Mouse (Mus musculus): ENCODE data around the gene Secisbp2. TPM values are rescaled to one million over a fixed set of nuclear protein-coding genes. Genes with fewer than 3 reads are reported as not detected.
"Not testable (repeated sequence)": the region's sequence is repeated elsewhere in the genome, so short reads cannot be mapped to it uniquely, and the experiment has no call there.

The Secisbp2 gene
- polyA plus RNA-seq, 1 experiment from 2014 or later: 34.4 TPM

DNA sequence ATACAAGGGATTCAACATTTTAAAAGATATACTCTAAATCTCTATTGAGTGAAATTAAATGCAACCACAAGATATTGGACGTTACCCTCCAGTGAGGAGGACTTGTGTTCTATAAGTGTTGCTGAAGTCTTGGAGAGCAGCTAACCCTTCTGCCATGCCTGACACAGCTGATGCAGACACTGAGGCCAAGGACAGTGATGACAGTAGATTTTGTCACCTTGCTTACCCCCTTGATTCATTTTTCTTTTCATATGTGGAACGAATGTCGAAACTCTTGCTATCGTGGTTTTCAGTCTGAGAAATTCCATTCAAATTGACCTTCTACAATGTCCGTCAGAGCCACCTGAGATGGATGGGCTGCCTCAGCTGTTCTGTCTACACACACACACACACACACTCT is 28.9 kb upstream of the Secisbp2 start:
- H3K4me2 ChIP-seq (replicated peaks): no peak overlapping the region
- H3K4me3 ChIP-seq: no peak overlapping the region
- no peaks in the 10 kb centered on the region for H3K9me3 ChIP-seq (replicated peaks)
- peaks cover 7% of the 10 kb centered on the region; the same call in 1 of the 2 replicates for H3K4me1 ChIP-seq
- no peaks in the 10 kb centered on the region for H3K27me3 ChIP-seq
- no peak for ATAC-seq (ENCODE audit: low FRiP score)
- no peak overlapping the region for H3K27ac ChIP-seq
- no peaks in the 10 kb centered on the region for H3K36me3 ChIP-seq
- H3K9ac ChIP-seq: no peak overlapping the region
- 92% methylated on average over 5 of the region's 5 CpGs for WGBS

DNA sequence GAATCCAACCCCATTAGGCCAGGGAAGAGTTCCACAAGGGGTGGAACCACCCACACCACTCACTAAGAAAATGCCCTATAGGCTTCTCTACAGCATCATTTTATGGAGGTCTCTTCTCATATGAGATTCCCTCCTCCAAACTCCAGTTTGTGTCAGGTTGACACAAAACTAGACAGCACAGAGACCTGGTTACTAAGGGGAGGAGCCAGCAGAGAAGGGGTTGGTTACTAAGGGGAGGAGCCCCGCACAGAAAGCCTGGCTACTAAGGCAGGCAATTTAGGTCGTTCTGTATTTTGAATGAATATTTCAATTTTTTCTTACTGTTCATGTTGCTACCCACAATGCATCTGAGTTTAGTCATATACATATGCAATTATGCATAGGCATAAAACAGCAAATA is 27.8 kb upstream of the Secisbp2 start:
- Histone ChIP-seq H3K9me3 (replicated peaks) (no peaks in the 10 kb centered on the region), H3K4me2 (replicated peaks) (no peak overlapping the region), H3K4me3 (no peak overlapping the region), H3K9ac (no peak overlapping the region), H3K36me3 (no peaks in the 10 kb centered on the region), H3K27ac (no peak overlapping the region), H3K27me3 (no peaks in the 10 kb centered on the region), H3K4me1 (no peaks in the 10 kb centered on the region)
- WGBS: 82% methylated on average over 2 of the region's 2 CpGs
- ATAC-seq (ENCODE audit: low FRiP score): no peak

DNA sequence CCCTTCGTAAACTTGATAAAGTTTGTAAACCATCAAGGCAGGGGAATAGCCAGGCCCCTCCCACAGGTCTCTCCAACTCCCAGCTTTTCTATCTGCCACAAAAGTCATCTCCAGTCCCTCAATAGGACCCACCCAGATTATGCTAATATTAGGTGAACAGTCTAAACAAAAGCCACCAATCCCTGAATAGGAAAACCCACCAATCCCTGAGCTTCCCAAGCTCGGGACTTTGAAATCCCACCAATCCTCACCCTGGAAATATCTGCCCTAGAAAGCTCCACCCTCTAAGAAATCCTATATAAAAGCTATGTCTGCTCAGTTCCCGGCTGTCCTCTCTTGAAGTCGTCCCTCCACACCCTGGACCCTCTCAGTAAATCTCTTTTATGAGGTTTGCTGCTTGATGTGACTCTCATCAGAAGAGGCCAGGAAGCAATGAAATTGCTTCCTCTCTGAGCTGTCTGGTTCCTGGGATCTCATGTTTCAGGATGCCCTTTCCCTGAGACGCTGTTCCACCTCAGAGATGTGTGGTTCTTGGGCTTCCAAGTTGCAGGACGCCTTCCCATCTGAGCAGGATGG is 23.1 kb upstream of the Secisbp2 start:
- Histone ChIP-seq H3K27me3 (no peaks in the 10 kb centered on the region), H3K4me1 (no peaks in the 10 kb centered on the region), H3K4me3 (no peak overlapping the region), H3K36me3 (no peaks in the 10 kb centered on the region), H3K4me2 (replicated peaks) (no peak overlapping the region), H3K9ac (no peak overlapping the region), H3K27ac (no peak overlapping the region), H3K9me3 (replicated peaks) (no peaks in the 10 kb centered on the region)
- ATAC-seq (ENCODE audit: low FRiP score): no peak
- 88% methylated on average over 6 of the region's 6 CpGs for WGBS

DNA sequence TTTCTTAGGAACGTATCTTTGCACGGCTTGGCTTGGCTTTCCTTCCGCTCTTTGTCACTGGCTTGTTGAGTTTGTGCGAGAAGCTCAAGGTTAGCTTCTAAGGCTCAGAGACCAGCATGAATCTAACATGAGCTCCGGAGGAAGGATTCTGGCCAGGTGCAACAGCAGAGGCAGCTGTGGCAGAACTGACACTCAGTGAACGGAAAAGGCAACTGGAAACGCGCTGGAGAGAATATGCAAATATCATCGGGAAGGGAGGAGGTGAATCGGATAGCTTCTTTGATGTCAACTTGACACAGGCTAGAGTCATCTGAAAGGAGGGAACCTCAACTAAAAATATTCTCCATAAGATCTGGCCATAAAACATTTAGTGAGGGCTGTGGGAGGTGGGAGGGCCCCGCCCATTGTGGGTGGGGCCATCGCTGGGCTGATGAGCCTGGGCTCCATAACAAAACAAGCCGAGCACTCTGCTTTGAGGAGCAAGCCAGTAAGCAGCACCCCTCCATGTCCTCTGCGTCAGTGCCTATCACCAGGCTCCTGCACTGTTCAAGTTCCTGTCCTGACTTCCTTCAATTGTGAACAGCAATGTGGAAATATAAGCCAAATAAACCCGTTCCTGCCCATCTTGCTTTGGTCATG is 20.0 kb upstream of the Secisbp2 start:
- no peaks in the 10 kb centered on the region for H3K36me3 ChIP-seq
- H3K9me3 ChIP-seq (replicated peaks): no peaks in the 10 kb centered on the region
- H3K4me2 ChIP-seq (replicated peaks): no peak overlapping the region
- H3K27ac ChIP-seq: no peak overlapping the region
- H3K4me3 ChIP-seq: no peak overlapping the region
- no peaks in the 10 kb centered on the region for H3K4me1 ChIP-seq
- 82% methylated on average over 15 of the region's 15 CpGs for WGBS
- no peak overlapping the region for H3K9ac ChIP-seq
- H3K27me3 ChIP-seq: no peaks in the 10 kb centered on the region
- ATAC-seq (ENCODE audit: low FRiP score): no peak

DNA sequence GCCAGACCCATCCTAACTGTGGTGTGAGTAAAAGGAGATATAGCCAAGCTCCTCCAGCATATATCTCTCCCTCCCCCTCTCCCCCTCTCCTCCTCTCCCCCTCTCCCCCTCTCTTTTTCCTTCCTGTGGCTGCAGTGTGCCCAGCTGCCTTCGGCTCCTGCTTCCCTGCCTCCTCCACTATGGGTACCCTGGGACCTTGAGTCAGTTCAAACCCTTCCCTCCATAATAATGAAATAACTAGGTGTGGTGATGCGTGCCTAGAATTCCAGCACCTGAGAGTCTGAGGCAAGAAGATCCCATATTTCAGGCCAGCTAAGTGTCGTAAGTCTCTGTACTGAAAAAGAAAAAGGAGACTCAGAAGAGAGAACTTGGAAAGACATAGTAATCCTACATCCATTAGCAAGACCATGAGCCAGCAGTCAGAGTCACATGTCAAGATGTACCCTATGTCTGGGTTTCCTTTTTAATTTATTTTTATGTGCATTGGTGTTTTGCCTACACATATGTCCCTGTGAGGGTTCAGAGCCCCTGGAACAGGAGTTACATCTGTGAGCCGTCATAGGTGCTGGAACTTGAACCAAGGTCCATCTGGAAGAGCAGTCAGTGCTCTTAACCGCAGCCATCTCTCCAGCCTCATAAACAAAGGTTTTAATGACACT is 18.8 kb upstream of the Secisbp2 start:
- H3K9ac ChIP-seq: no peak overlapping the region
- no peak overlapping the region for H3K4me2 ChIP-seq (replicated peaks)
- H3K36me3 ChIP-seq: no peaks in the 10 kb centered on the region
- no peaks in the 10 kb centered on the region for H3K4me1 ChIP-seq
- ATAC-seq (ENCODE audit: low FRiP score): no peak
- H3K27ac ChIP-seq: no peak overlapping the region
- H3K4me3 ChIP-seq: no peak overlapping the region
- no peaks in the 10 kb centered on the region for H3K9me3 ChIP-seq (replicated peaks)
- no peaks in the 10 kb centered on the region for H3K27me3 ChIP-seq
- 91% methylated on average over 5 of the region's 5 CpGs for WGBS

DNA sequence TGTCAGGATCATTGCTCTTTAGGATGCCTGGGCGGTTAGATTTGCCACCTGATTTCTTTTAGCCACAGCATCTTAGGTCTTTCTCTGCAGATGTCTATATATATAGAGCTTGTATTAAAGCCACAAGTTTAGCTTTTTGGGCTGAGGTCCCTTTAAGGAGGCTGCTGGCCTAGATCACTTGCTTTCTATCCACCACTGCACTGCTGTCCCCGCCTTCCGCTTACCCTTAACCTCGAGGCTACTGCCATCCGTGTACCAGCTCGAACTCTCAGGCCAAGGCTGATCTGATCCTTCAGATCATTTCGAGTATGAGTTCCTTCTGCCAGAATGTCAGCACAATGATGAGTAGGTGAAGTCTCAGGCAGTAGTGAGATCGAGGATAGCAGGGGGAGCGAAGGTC is 16.1 kb upstream of the Secisbp2 start:
- not testable (repeated sequence) for H3K4me3 ChIP-seq; H3K9ac ChIP-seq; H3K4me2 ChIP-seq (replicated peaks); H3K9me3 ChIP-seq (replicated peaks); H3K27ac ChIP-seq; ATAC-seq (ENCODE audit: low FRiP score); H3K27me3 ChIP-seq; H3K36me3 ChIP-seq; H3K4me1 ChIP-seq
- WGBS: 65% methylated on average over 6 of the region's 9 CpGs

DNA sequence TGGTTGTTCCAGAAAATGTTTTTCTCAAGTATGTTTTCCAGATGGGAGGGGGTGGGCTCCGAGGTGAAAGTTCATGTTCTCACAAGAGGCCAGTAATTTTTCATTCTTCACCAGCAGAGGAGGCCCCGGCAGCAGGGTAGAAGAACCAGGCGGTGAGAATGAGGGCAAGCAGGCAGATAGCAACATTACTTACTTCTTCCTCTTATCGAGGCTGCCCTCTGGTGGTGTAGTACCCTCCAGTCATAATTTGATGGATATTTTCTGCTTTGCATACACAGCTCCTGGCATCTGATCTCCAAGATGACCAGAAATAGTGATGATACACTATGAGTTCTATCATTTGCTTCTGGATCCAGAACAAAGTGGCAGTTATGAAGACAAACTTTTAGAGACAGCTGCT is 12.5 kb upstream of the Secisbp2 start:
- Histone ChIP-seq H3K27me3 (no peaks in the 10 kb centered on the region), H3K9ac (no peak overlapping the region), H3K9me3 (replicated peaks) (no peaks in the 10 kb centered on the region), H3K4me3 (no peak overlapping the region), H3K27ac (no peak overlapping the region), H3K36me3 (no peaks in the 10 kb centered on the region), H3K4me1 (no peaks in the 10 kb centered on the region), H3K4me2 (replicated peaks) (no peak overlapping the region)
- ATAC-seq (ENCODE audit: low FRiP score): no peak
- WGBS: 88% methylated on average over 4 of the region's 4 CpGs

DNA sequence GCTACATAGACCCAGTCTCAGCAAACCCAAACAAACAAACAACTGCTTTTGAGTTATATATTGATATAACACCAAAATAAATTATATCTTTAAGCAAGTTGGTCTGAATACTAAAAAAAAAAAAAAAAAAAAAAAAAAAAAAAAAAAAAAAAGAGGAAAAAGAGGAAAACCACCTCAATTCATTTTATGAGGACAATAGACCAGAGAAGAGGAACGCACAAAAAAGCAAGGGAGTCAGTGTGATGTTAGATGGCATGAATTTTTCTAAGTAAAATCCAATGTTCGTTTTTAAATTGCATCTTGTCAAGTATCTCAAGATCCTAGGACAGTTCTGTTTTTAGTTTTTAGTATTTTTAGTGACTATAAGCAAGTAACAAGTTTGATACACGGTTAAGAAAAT is 10.1 kb upstream of the Secisbp2 start:
- WGBS: 94% methylated on average over 3 of the region's 3 CpGs

DNA sequence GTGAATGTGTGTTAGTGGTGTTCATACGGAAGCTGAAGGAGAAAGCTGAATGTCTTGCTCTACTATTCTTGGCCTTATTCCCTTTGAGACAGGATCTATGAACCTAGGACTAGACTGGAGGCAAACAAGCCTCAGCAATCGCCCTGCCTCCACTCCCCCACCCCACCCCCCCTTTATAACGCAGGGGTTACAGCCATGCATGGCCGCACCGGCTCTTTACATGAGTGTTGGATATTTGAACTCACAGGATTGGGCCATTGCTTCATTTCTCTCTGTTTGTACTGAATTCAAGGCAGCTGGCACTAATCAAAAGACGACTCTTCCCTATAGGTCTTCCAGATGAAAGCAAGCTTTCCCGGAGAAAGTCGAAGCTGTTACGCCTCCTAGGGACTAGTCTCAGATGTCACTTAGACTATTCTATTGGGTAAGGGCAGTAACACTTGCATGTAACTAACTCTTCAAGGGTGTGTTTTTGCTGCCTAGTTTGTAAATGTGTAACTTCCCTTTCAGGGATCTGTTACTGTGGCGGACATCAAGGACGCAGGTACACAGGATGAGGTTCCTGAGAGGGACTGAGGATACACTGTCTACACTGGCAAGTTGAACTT is 9.2 kb upstream of the Secisbp2 start:
- Histone ChIP-seq H3K4me3 (no peak overlapping the region), H3K4me2 (replicated peaks) (no peak overlapping the region), H3K27ac (no peak overlapping the region), H3K9ac (no peak overlapping the region), H3K4me1 (peaks cover 8% of the 10 kb centered on the region), H3K27me3 (no peaks in the 10 kb centered on the region), H3K9me3 (replicated peaks) (no peaks in the 10 kb centered on the region), H3K36me3 (no peaks in the 10 kb centered on the region)
- ATAC-seq (ENCODE audit: low FRiP score): no peak
- WGBS: 31% methylated on average over 11 of the region's 11 CpGs

More for the DNA sequence above, 10.1 kb upstream of the Secisbp2 start:
- Histone ChIP-seq H3K4me1 (no peaks in the 10 kb centered on the region), H3K27ac (no peak overlapping the region), H3K4me3 (no peak overlapping the region), H3K36me3 (no peaks in the 10 kb centered on the region), H3K4me2 (replicated peaks) (no peak overlapping the region), H3K9ac (no peak overlapping the region), H3K9me3 (replicated peaks) (no peaks in the 10 kb centered on the region), H3K27me3 (no peaks in the 10 kb centered on the region)
- no peak for ATAC-seq (ENCODE audit: low FRiP score)

DNA sequence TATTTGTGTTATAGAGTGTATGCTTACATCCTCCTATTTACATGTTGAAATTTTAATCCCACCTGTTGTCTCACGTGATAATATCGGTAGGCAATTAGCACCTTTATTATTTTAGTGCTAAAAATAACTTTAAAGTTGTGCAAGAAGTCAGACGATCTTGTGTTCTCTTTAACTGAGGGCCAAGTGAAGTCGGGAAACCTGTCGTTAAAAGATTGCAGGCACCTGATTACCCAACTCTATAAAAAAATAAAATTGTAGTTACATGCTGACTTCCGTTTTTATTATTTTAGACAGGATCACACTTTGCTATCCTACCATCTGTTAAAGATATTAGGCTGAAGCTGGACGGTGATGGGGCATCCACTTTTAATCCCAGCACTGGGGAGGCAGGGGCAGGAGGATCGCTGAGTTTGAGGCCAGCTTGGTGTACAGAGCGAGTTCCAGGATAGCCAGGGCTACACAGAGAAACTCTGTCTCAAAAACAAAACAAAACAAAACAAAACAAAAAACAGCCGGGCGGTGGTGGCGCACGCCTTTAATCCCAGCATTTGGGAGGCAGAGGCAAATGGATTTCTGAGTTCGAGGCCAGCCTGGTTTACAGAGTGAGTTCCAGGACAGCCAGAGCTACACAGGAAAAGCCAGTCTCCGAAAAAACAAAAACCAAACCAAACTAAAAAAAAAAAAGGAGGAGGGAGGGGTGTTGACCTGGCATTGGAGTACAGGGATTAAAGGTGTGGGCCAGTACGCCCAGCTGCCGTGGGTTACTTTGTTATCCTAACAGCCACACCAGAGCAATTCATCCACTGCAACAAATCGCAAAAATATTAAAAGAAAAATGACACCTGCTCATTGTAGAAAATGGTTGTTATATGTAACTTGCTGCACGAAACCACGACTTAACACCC is 7.3 kb upstream of the Secisbp2 start:
- peak; percentile 32 for ATAC-seq (ENCODE audit: low FRiP score)
- Histone ChIP-seq H3K4me1 (peaks cover 9% of the 10 kb centered on the region), H3K4me3 (peak overlapping the region; percentile 81), H3K36me3 (no peaks in the 10 kb centered on the region), H3K9me3 (replicated peaks) (no peaks in the 10 kb centered on the region), H3K27ac (peak overlapping the region; percentile 52; the same call in 1 of the 2 replicates), H3K27me3 (no peaks in the 10 kb centered on the region), H3K9ac (peak overlapping the region; percentile 64), H3K4me2 (replicated peaks) (peak overlapping the region; percentile 85)
- 49% methylated on average over 20 of the region's 20 CpGs for WGBS

DNA sequence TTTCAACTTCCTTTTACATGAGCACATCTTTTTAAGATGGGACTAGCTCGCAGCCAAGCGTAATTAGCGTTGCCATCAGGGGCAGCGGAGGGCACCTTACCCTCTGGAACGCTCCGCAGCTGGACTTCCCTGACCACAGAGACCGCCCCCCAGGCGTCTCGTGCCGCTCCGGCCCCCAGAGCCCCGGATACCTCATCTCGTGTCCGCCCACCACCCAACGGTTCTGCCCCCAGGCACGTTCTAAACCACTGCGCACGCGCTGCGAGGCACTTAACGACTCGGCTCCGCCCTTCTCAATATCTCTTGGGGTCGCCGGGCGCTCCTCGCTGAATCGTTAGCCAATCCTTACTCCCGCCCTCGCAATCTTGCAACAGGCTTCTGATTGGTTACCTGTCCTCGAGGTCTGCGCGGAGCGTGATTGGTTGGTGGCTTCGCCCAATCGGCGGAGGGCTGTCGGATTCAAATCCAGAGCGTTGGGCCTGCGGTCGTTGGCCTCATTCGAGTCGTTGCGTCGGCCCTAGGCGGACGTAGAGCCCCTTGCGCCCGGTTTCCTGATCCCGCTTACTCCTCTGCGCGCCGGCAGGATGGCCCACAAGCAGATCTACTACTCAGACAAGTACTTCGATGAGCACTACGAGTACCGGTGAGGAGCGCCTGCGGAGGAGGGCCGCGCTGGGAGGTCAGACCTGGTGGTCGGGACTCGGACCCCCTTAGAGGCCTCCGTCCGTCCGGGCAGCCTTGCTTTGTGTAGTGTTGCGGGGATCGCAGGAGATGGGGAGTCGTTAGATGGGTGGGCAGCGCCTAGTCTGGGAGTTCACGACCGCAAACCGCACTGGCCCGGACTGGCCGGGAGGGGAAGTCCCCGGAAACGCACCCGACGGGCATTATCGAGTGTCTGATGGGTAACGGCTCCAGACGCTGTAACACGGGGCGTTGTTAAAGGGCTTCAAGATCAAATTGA is 6.4 kb upstream of the Secisbp2 start, which contains the start of gene Cks2:
Cks2 (plus strand) TSS at position 404 of the 961 bp plus-strand sequence.
- Histone ChIP-seq H3K4me1 (peaks cover 9% of the 10 kb centered on the region), H3K4me2 (replicated peaks) (peak within 1 kb of the TSS; percentile 85), H3K27ac (peak within 1 kb of the TSS; percentile 57), H3K9me3 (replicated peaks) (no peaks in the 10 kb centered on the region), H3K36me3 (no peaks in the 10 kb centered on the region), H3K27me3 (no peaks in the 10 kb centered on the region), H3K4me3 (peak within 1 kb of the TSS; percentile 81), H3K9ac (peak within 1 kb of the TSS; percentile 77)
- under 1% methylated on average over 83 of the region's 83 CpGs for WGBS
- peak; percentile 99 for ATAC-seq (ENCODE audit: low FRiP score)

Data from hindbrain, embryonic 12.5 days (tissue).